Mouse (Mus musculus) CH12.LX (cell line): ENCODE measurements around the gene Gm17455. TPM values are rescaled to one million over a fixed set of nuclear protein-coding genes. Genes with fewer than 3 reads are reported as not detected.
A peak's percentile ranks its signal among the peaks of the same experiment; 100 is the strongest.

ENCODE experiments used
- DNase-seq: peaks from one replicate; pipeline ENCODE4 v3.0.0-alpha.2; 2013; ENCODE audit errors: extremely low read depth
- H3K27ac ChIP-seq: 2 replicates; pipeline ENCODE4 v1.5.1; 2012; ENCODE audit warnings: low read depth, mild to moderate bottlenecking, control low read depth, moderate library complexity; ENCODE audit not compliant: insufficient read depth
- H3K27me3 ChIP-seq: replicated peaks from 2 replicates; pipeline ENCODE3; 2012; ENCODE audit warnings: inconsistent platforms
- H3K36me3 ChIP-seq, 2 experiments: replicated peaks in 1 of 2; 2 replicates each; pipeline versions ENCODE3 to v1.6.1; 2012; ENCODE audit warnings: inconsistent platforms in 1 of 2, low read length in 1 of 2, mild to moderate bottlenecking in 1 of 2, mixed read lengths in 1 of 2, moderate library complexity in 1 of 2; ENCODE audit not compliant: control insufficient read depth in 1 of 2, insufficient read depth in 1 of 2
- H3K4me1 ChIP-seq, 2 experiments: 2 replicates each; pipeline ENCODE4 v1.6.1; 2012; ENCODE audit warnings: inconsistent platforms in 1 of 2, moderate library complexity in 1 of 2; ENCODE audit not compliant: insufficient read depth in 2 of 2, control insufficient read depth in 1 of 2
- H3K4me2 ChIP-seq: 2 replicates; pipeline ENCODE4 v1.6.1; 2012; ENCODE audit warnings: low read depth, mild to moderate bottlenecking, control low read depth; ENCODE audit not compliant: poor library complexity, insufficient read depth, severe bottlenecking
- H3K4me3 ChIP-seq, 3 experiments: fragments of 150-350 bp in 1 of 3; sonication (generic) in 1 of 3; replicated peaks in 1 of 3; 2 replicates each; pipeline versions ENCODE3 to v1.5.1; 2011 to 2012; ENCODE audit warnings: low read depth in 2 of 3, low read length in 2 of 3, mild to moderate bottlenecking in 2 of 3, moderate library complexity in 2 of 3, control low read depth in 1 of 3, improper control_type of control experiment in 1 of 3, inconsistent platforms in 1 of 3, mixed read lengths in 1 of 3; ENCODE audit not compliant: poor library complexity in 1 of 3
- H3K79me2 ChIP-seq: replicated peaks from 2 replicates; pipeline ENCODE4 v1.6.1; 2012; ENCODE audit warnings: mild to moderate bottlenecking, moderate library complexity; ENCODE audit not compliant: control insufficient read depth, poor library complexity, insufficient read depth, severe bottlenecking; ENCODE audit errors: extremely low read depth
- H3K9ac ChIP-seq: 2 replicates; pipeline ENCODE4 v1.6.1; 2012; ENCODE audit warnings: low read depth, mild to moderate bottlenecking, control low read depth, moderate library complexity; ENCODE audit not compliant: insufficient read depth
- H3K9me3 ChIP-seq: replicated peaks from 2 replicates; pipeline ENCODE3; 2012; ENCODE audit warnings: low read length, inconsistent platforms, mixed read lengths
- BHLHE40 ChIP-seq: IDR thresholded peaks from 2 replicates; pipeline ENCODE4 v1.6.1; 2011; ENCODE audit warnings: mild to moderate bottlenecking, low read depth, low read length, improper control_type of control experiment
- CHD2 ChIP-seq: IDR thresholded peaks from 2 replicates; pipeline ENCODE4 v1.6.1; 2011; ENCODE audit warnings: low read length, improper control_type of control experiment
- CTCF ChIP-seq, 2 experiments: IDR thresholded peaks in 1 of 2; conservative IDR thresholded peaks in 1 of 2; 2 replicates each; pipeline ENCODE4 v1.5.1; 2011 to 2012; ENCODE audit warnings: low read depth in 2 of 2, low read length in 2 of 2, improper control_type of control experiment in 1 of 2, inconsistent platforms in 1 of 2, mild to moderate bottlenecking in 1 of 2, moderate library complexity in 1 of 2
- E2F4 ChIP-seq: IDR thresholded peaks from 2 replicates; pipeline ENCODE4 v1.6.1; 2011; ENCODE audit warnings: low read depth, low read length, improper control_type of control experiment; ENCODE audit not compliant: insufficient replicate concordance
- ELF1 ChIP-seq: IDR thresholded peaks from 2 replicates; pipeline ENCODE4 v1.6.1; 2014; ENCODE audit warnings: low read depth, mild to moderate bottlenecking, inconsistent platforms, low read length, improper control_type of control experiment
- HCFC1 ChIP-seq: IDR thresholded peaks from 2 replicates; pipeline ENCODE4 v1.6.1; 2012; ENCODE audit warnings: low read depth, mild to moderate bottlenecking, inconsistent platforms, low read length, improper control_type of control experiment
- IRF4 ChIP-seq: IDR thresholded peaks from 2 replicates; pipeline ENCODE4 v1.6.1; 2014; ENCODE audit warnings: low read depth, mild to moderate bottlenecking, inconsistent platforms, low read length, improper control_type of control experiment
- JUN ChIP-seq: IDR thresholded peaks from 2 replicates; pipeline ENCODE4 v1.6.1; 2011; ENCODE audit warnings: low read depth, mild to moderate bottlenecking, low read length, improper control_type of control experiment, moderate library complexity; ENCODE audit not compliant: insufficient read depth
- MAX ChIP-seq: IDR thresholded peaks from 2 replicates; pipeline ENCODE4 v1.6.1; 2011; ENCODE audit warnings: low read length, improper control_type of control experiment
- MEF2A ChIP-seq: IDR thresholded peaks from 2 replicates; pipeline ENCODE4 v1.6.1; 2014; ENCODE audit warnings: low read depth, mild to moderate bottlenecking, inconsistent platforms, low read length, improper control_type of control experiment, borderline replicate concordance
- MXI1 ChIP-seq: IDR thresholded peaks from 2 replicates; pipeline ENCODE4 v1.6.1; 2011; ENCODE audit warnings: mild to moderate bottlenecking, low read depth, low read length, improper control_type of control experiment
- MYC ChIP-seq: IDR thresholded peaks from 2 replicates; pipeline ENCODE4 v1.6.1; 2011; ENCODE audit warnings: low read depth, mild to moderate bottlenecking, improper control_type of control experiment, low read length
- NELFE ChIP-seq: IDR thresholded peaks from 2 replicates; pipeline ENCODE4 v1.6.1; 2011; ENCODE audit warnings: low read depth, low read length, improper control_type of control experiment
- NRF1 ChIP-seq: IDR thresholded peaks from 2 replicates; pipeline ENCODE4 v1.6.1; 2014; ENCODE audit warnings: low read depth, mild to moderate bottlenecking, inconsistent platforms, low read length, improper control_type of control experiment, moderate library complexity
- RAD21 ChIP-seq: IDR thresholded peaks from 2 replicates; pipeline ENCODE4 v1.6.1; 2011; ENCODE audit warnings: low read depth, mild to moderate bottlenecking, low read length, improper control_type of control experiment, moderate library complexity
- RCOR1 ChIP-seq: conservative IDR thresholded peaks from 2 replicates; pipeline ENCODE4 v1.6.1; 2012; ENCODE audit warnings: low read depth, mild to moderate bottlenecking, inconsistent platforms, low read length, improper control_type of control experiment
- SIN3A ChIP-seq: IDR thresholded peaks from 2 replicates; pipeline ENCODE4 v1.6.1; 2012; ENCODE audit warnings: low read length, improper control_type of control experiment, inconsistent platforms
- SMC3 ChIP-seq: IDR thresholded peaks from 2 replicates; pipeline ENCODE4 v1.6.1; 2011; ENCODE audit warnings: low read depth, low read length, improper control_type of control experiment
- TBP ChIP-seq: conservative IDR thresholded peaks from 2 replicates; pipeline ENCODE4 v1.6.1; 2011; ENCODE audit warnings: low read depth, low read length, improper control_type of control experiment
- TCF12 ChIP-seq: IDR thresholded peaks from 2 replicates; pipeline ENCODE4 v1.6.1; 2014; ENCODE audit warnings: low read depth, mild to moderate bottlenecking, inconsistent platforms, low read length, improper control_type of control experiment
- UBTF ChIP-seq: IDR thresholded peaks from 2 replicates; pipeline ENCODE4 v1.6.1; 2012; ENCODE audit warnings: low read depth, mild to moderate bottlenecking, inconsistent platforms, low read length, improper control_type of control experiment, moderate library complexity
- USF2 ChIP-seq: conservative IDR thresholded peaks from 2 replicates; pipeline ENCODE4 v1.6.1; 2011; ENCODE audit warnings: low read depth, low read length, improper control_type of control experiment
- ZC3H11A ChIP-seq: IDR thresholded peaks from 2 replicates; pipeline ENCODE4 v1.6.1; 2012; ENCODE audit warnings: low read depth, mild to moderate bottlenecking, inconsistent platforms, low read length, improper control_type of control experiment
- ZNF384 ChIP-seq: IDR thresholded peaks from 2 replicates; pipeline ENCODE4 v1.6.1; 2012; ENCODE audit warnings: low read depth, low read length, improper control_type of control experiment, inconsistent platforms
- dilution Hi-C: fragments of 300-500 bp; cut with MboI; formaldehyde crosslinking; loops from 2 replicates; pipeline ENCODE4 v1.14.3; 2020; ENCODE audit warnings: low sequenced_read_pairs; ENCODE audit not compliant: extremely low pct_unique_long_range_greater_than_20kb, extremely low pct_ligation_motif_present
- in situ Hi-C: fragments of 300-500 bp; cut with MboI; formaldehyde crosslinking; loops from 3 replicates; pipeline ENCODE4 v1.14.3; 2019; ENCODE audit warnings: low sequenced_read_pairs, low pct_ligation_motif_present, low pct_unique_long_range_greater_than_20kb, mixed read lengths
- polyA plus RNA-seq: library from polyadenylated mRNA; unstranded; fragments of >175 nt; gene quantifications from 2 replicates; pipeline ENCODE4 v1.2.1, GENCODE M21; 2012; ENCODE audit warnings: low read depth; ENCODE audit not compliant: insufficient read length
- total RNA-seq, 2 experiments: library from RNA; depleted of rRNA; stranded (reverse); fragments of 300-350 nt in 1 of 2; fragments of >200 nt in 1 of 2; gene quantifications; 2 replicates each; pipeline ENCODE4 v1.2.3; 2012 to 2014

Gm17455 gene
- total and polyA plus RNA-seq, 3 experiments = not detected

DNA sequence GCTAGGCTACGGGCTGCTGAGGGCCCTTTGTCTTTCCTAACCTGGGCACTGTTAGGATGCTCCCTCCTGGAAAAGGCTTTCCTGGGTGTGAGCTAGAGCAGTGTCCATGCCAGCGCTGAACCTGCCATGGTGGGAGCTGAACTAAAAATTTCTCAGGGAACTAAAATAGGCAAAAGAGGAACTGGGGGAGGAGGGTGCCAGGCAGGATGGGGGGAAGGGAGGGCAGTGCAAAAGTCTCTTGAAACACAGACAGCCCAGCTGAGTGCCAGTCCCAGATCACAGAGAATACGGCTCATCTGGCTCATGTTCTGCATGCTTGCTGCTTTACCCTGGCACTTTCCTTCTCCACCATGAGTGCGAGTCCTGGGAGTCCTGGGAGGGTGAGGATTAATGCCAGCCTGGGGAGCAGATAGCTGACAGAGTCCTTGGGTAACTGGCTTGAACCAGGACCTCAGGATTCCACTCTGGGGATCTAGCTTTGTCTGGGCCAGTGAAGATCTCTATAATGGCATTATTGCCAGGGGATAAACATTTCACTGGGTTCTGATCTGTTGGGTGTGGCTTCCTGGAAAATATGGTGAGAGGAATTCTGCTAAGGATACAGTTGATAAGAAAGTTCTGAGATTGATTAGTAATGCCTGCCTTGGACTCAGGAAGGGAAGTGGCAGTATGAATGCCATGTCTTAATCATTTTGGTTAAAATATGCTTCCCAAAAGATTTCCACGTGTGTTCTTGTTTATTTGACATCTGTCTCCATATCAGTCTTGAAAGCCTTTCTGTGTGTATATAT, 27.7 kb upstream of the Gm17455 start:
- TF ChIP-seq MYC (no peak), SIN3A (peak; percentile 49; the same call in 1 of the 2 replicates), MXI1 (0 out of 2 replicates have a peak, but pooled peaks have one; percentile 35), NRF1 (no peak), MEF2A (peak; percentile 82; the same call in 1 of the 2 replicates), RCOR1 (0 out of 2 replicates have a peak, but pooled peaks have one; percentile 33), ZNF384 (no peak), UBTF (no peak), HCFC1 (no peak), CHD2 (peak; percentile 87), IRF4 (peak; percentile 64; the same call in 1 of the 2 replicates), ELF1 (no peak)
- peak overlapping the region; percentile 87 for H3K27ac ChIP-seq
- no peaks in the 10 kb centered on the region for H3K9me3 ChIP-seq
- in situ Hi-C loops (no loop called here), dilution Hi-C loops (no loop called here)
- H3K79me2 ChIP-seq = no peaks in the 10 kb centered on the region
- peak; percentile 69 for DNase-seq
- H3K4me3 ChIP-seq = peak overlapping the region in 1 of 3 experiments; percentile 28
- H3K27me3 ChIP-seq = no peaks in the 10 kb centered on the region
- peaks cover 0 to 13% of the 10 kb centered on the region in 2 experiments for H3K36me3 ChIP-seq
- H3K9ac ChIP-seq = no peak overlapping the region
- peaks cover 46 to 86% of the 10 kb centered on the region in 2 experiments for H3K4me1 ChIP-seq
- H3K4me2 ChIP-seq = peak overlapping the region; percentile 37

DNA sequence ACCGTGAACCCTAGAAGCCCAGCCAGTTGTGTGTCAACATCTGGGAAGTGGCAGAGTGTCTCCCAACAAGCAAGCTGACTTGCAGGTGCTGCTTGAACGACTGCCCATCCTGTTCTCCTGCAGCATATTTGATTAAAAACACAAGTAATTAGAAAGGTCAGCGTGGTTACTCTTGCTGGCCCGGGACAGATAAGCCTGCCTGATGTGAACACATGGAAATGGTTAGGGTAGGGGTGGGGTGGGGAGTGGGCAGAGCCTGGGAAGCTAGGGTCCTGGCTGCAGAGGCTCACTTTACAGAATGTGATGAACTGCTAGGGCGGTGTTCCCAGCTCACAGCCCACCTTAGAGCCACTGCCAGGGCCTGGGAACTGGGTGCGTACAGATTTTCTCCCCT, 26.0 kb upstream of the Gm17455 start:
- Histone ChIP-seq H3K27me3 (no peaks in the 10 kb centered on the region), H3K4me2 (no peak overlapping the region), H3K9ac (no peak overlapping the region), H3K27ac (no peak overlapping the region), H3K9me3 (no peaks in the 10 kb centered on the region), H3K4me1 (peaks cover 37 to 71% of the 10 kb centered on the region in 2 experiments), H3K36me3 (peaks cover 0 to 13% of the 10 kb centered on the region in 2 experiments), H3K4me3 (no peak overlapping the region), H3K79me2 (no peaks in the 10 kb centered on the region)
- dilution Hi-C loops (no loop called here), in situ Hi-C loops (no loop called here)
- no peak for DNase-seq
- TF ChIP-seq E2F4 (no peak), MAX (no peak), CHD2 (no peak), TBP (no peak), MEF2A (no peak), RCOR1 (no peak), SIN3A (no peak), JUN (no peak), NRF1 (no peak), TCF12 (no peak), SMC3 (no peak), CTCF (conservative IDR thresholded peaks at IDR 0.05 in 1 of 2, IDR thresholded peaks at IDR 0.05 in 1 of 2; ENCODE audit: low read depth in 2 of 2, low read length in 2 of 2) (no peak), NELFE (no peak), UBTF (no peak), BHLHE40 (no peak), HCFC1 (no peak), USF2 (no peak), RAD21 (no peak), ZC3H11A (no peak), ELF1 (no peak)
